ENCODE assay signal across 7 mouse cellular contexts in genomic region chr10:81232580-81233225, GRCm38 (mm10). TPM values are rescaled to one million over a fixed set of nuclear protein-coding genes. Genes with fewer than 3 reads are reported as not detected.
DNase-seq lines count a peak whose midpoint lies in the region; ATAC-seq lines count a peak whose summit lies in the region.

TSS of gene Zfr2 (plus strand) at chr10:81233155.

- WGBS in embryonic facial prominence, embryonic 11.5 days: 8% methylated on average over 27 of the region's 29 CpGs
- 8% methylated on average over 29 of the region's 29 CpGs for WGBS in limb, embryonic 10.5 days
- 8% methylated on average over 29 of the region's 29 CpGs for WGBS in midbrain, embryonic 13.5 days

- no peaks in the 10 kb centered on the region for H3K36me3 ChIP-seq in embryonic facial prominence, embryonic 11.5 days (replicated peaks; ENCODE audit: control insufficient read depth, insufficient read depth, low read depth, low read length)
- no peaks in the 10 kb centered on the region for H3K36me3 ChIP-seq in limb, embryonic 10.5 days
- H3K36me3 ChIP-seq in midbrain, embryonic 13.5 days: 0 out of 2 replicates have a peak, but pooled peaks cover 9% of the 10 kb centered on the region

- ATAC-seq in embryonic facial prominence, embryonic 11.5 days (replicated peaks; ENCODE audit: insufficient number of reproducible peaks, low FRiP score, low TSS enrichment, low read depth): peak; percentile 64
- peak; percentile 92 for ATAC-seq in granulocyte monocyte progenitor cell, adult 5-6 weeks (replicated peaks; ENCODE audit: poor library complexity, severe bottlenecking)
- ATAC-seq in midbrain, embryonic 13.5 days: peak; percentile 59

- DNase-seq in adrenal gland, postnatal 14 days: peak; percentile 97
- peak; percentile 90 for DNase-seq in embryonic facial prominence, embryonic 11.5 days (ENCODE audit: low spot score)
- DNase-seq in kidney, adult 11 months: peak; percentile 89
- peak; percentile 87 for DNase-seq in limb, embryonic 10.5 days (ENCODE audit: low spot score)
- peak; percentile 77 for DNase-seq in spleen, adult 12 weeks (ENCODE audit: low spot score)

- H3K4me1 ChIP-seq in embryonic facial prominence, embryonic 11.5 days (ENCODE audit: control insufficient read depth, insufficient read depth, low read length): peaks cover 3% of the 10 kb centered on the region
- H3K4me1 ChIP-seq in limb, embryonic 10.5 days: peaks cover 34% of the 10 kb centered on the region
- H3K4me1 ChIP-seq in midbrain, embryonic 13.5 days (replicated peaks): peaks cover 46% of the 10 kb centered on the region

- peaks cover 21% of the 10 kb centered on the region for H3K27me3 ChIP-seq in embryonic facial prominence, embryonic 11.5 days (ENCODE audit: control insufficient read depth, insufficient read depth, low read length)
- H3K27me3 ChIP-seq in limb, embryonic 10.5 days (ENCODE audit: low read depth, poor library complexity, severe bottlenecking): peaks cover 65% of the 10 kb centered on the region
- no peaks in the 10 kb centered on the region for H3K27me3 ChIP-seq in midbrain, embryonic 13.5 days

- H3K4me3 ChIP-seq in embryonic facial prominence, embryonic 11.5 days (ENCODE audit: low read depth, low read length): peak within 1 kb of the TSS; percentile 70
- H3K4me3 ChIP-seq in limb, embryonic 10.5 days: peak within 1 kb of the TSS; percentile 86
- peak within 1 kb of the TSS; percentile 71 for H3K4me3 ChIP-seq in midbrain, embryonic 13.5 days (replicated peaks)

- H3K9ac ChIP-seq in embryonic facial prominence, embryonic 11.5 days (replicated peaks; ENCODE audit: low read length): peak within 1 kb of the TSS; percentile 65
- peak within 1 kb of the TSS; percentile 82 for H3K9ac ChIP-seq in midbrain, embryonic 13.5 days (replicated peaks)

- no peak within 1 kb of the TSS; the same call in 1 of the 2 replicates for H3K27ac ChIP-seq in embryonic facial prominence, embryonic 11.5 days (replicated peaks; ENCODE audit: low read depth, low read length)
- H3K27ac ChIP-seq in limb, embryonic 10.5 days: peak within 1 kb of the TSS; percentile 90
- H3K27ac ChIP-seq in midbrain, embryonic 13.5 days: peak within 1 kb of the TSS; percentile 68

- H3K9me3 ChIP-seq in embryonic facial prominence, embryonic 11.5 days (replicated peaks; ENCODE audit: control insufficient read depth, low read length): no peaks in the 10 kb centered on the region
- no peaks in the 10 kb centered on the region for H3K9me3 ChIP-seq in limb, embryonic 10.5 days (replicated peaks)
- H3K9me3 ChIP-seq in midbrain, embryonic 13.5 days: no peaks in the 10 kb centered on the region

- H3K4me2 ChIP-seq in embryonic facial prominence, embryonic 11.5 days (ENCODE audit: low read depth, low read length): peak within 1 kb of the TSS; percentile 79
- peak within 1 kb of the TSS; percentile 73 for H3K4me2 ChIP-seq in midbrain, embryonic 13.5 days (replicated peaks)

RNA-seq across cellular contexts. Expression of gene Zfr2, which starts in this region (rescaled TPM):
- 11.0 and 12.5 TPM in 2 replicates for total RNA-seq in adrenal gland, postnatal 14 days (2021)
- 2.5 and 2.8 TPM in 2 replicates for polyA plus RNA-seq in embryonic facial prominence, embryonic 11.5 days (2014; fragmentation: Nextera tagmentation; extraction: Ambion mirVana)
- not detected in 2 replicates for total RNA-seq in granulocyte monocyte progenitor cell, adult 5-6 weeks (2014; fragmentation: Nextera tagmentation)
- total RNA-seq in granulocyte monocyte progenitor cell, adult 5-6 weeks (2017): 0.13 TPM in 1 of 2 replicates, not detected in the other
- polyA plus RNA-seq in limb, embryonic 10.5 days (2016; fragmentation: Nextera tagmentation; extraction: Ambion mirVana): 2.0 and 5.0 TPM in 2 replicates
- 16.5 and 19.7 TPM in 2 replicates for polyA plus RNA-seq in midbrain, embryonic 13.5 days (2015; fragmentation: Nextera tagmentation; extraction: Ambion mirVana)

Comparison
In these comparisons a context has a peak if more than half of its experiments do, and no peak if none do; other contexts are left out.
1. RNA of gene Zfr2 (total RNA-seq): 11.0 to 12.5 TPM in adrenal gland, postnatal 14 days; 0.13 TPM in granulocyte monocyte progenitor cell, adult 5-6 weeks; every median in the first group is over 10 times any median in the second.
2. Peak in ATAC-seq in granulocyte monocyte progenitor cell, adult 5-6 weeks; RNA of the gene not detected or under 1 TPM.
3. Peak in every context shown above with its lines, with median percentiles within 50 percentile points of each other: DNase-seq, ATAC-seq and H3K4me3 ChIP-seq.